Mouse (Mus musculus) CH12.LX (cell line): ENCODE results near the gene Hoxd11. TPM values are rescaled to one million over a fixed set of nuclear protein-coding genes. Genes with fewer than 3 reads are reported as not detected.

Experiments
- DNase-seq: peaks from one replicate; pipeline ENCODE4 v3.0.0-alpha.2; 2013; ENCODE audit errors: extremely low read depth
- H3K27ac ChIP-seq: 2 replicates; pipeline ENCODE4 v1.5.1; 2012; ENCODE audit warnings: low read depth, mild to moderate bottlenecking, control low read depth, moderate library complexity; ENCODE audit not compliant: insufficient read depth
- H3K27me3 ChIP-seq: replicated peaks from 2 replicates; pipeline ENCODE3; 2012; ENCODE audit warnings: inconsistent platforms
- H3K36me3 ChIP-seq, 2 experiments: replicated peaks in 1 of 2; 2 replicates each; pipeline versions ENCODE3 to v1.6.1; 2012; ENCODE audit warnings: inconsistent platforms in 1 of 2, low read length in 1 of 2, mild to moderate bottlenecking in 1 of 2, mixed read lengths in 1 of 2, moderate library complexity in 1 of 2; ENCODE audit not compliant: control insufficient read depth in 1 of 2, insufficient read depth in 1 of 2
- H3K4me1 ChIP-seq, 2 experiments: 2 replicates each; pipeline ENCODE4 v1.6.1; 2012; ENCODE audit warnings: inconsistent platforms in 1 of 2, moderate library complexity in 1 of 2; ENCODE audit not compliant: insufficient read depth in 2 of 2, control insufficient read depth in 1 of 2
- H3K4me2 ChIP-seq: 2 replicates; pipeline ENCODE4 v1.6.1; 2012; ENCODE audit warnings: low read depth, mild to moderate bottlenecking, control low read depth; ENCODE audit not compliant: poor library complexity, insufficient read depth, severe bottlenecking
- H3K4me3 ChIP-seq, 3 experiments: fragments of 150-350 bp in 1 of 3; sonication (generic) in 1 of 3; replicated peaks in 1 of 3; 2 replicates each; pipeline versions ENCODE3 to v1.5.1; 2011 to 2012; ENCODE audit warnings: low read depth in 2 of 3, low read length in 2 of 3, mild to moderate bottlenecking in 2 of 3, moderate library complexity in 2 of 3, control low read depth in 1 of 3, improper control_type of control experiment in 1 of 3, inconsistent platforms in 1 of 3, mixed read lengths in 1 of 3; ENCODE audit not compliant: poor library complexity in 1 of 3
- H3K79me2 ChIP-seq: replicated peaks from 2 replicates; pipeline ENCODE4 v1.6.1; 2012; ENCODE audit warnings: mild to moderate bottlenecking, moderate library complexity; ENCODE audit not compliant: control insufficient read depth, poor library complexity, insufficient read depth, severe bottlenecking; ENCODE audit errors: extremely low read depth
- H3K9ac ChIP-seq: 2 replicates; pipeline ENCODE4 v1.6.1; 2012; ENCODE audit warnings: low read depth, mild to moderate bottlenecking, control low read depth, moderate library complexity; ENCODE audit not compliant: insufficient read depth
- H3K9me3 ChIP-seq: replicated peaks from 2 replicates; pipeline ENCODE3; 2012; ENCODE audit warnings: low read length, inconsistent platforms, mixed read lengths
- BHLHE40 ChIP-seq: IDR thresholded peaks from 2 replicates; pipeline ENCODE4 v1.6.1; 2011; ENCODE audit warnings: mild to moderate bottlenecking, low read depth, low read length, improper control_type of control experiment
- CHD2 ChIP-seq: IDR thresholded peaks from 2 replicates; pipeline ENCODE4 v1.6.1; 2011; ENCODE audit warnings: low read length, improper control_type of control experiment
- E2F4 ChIP-seq: IDR thresholded peaks from 2 replicates; pipeline ENCODE4 v1.6.1; 2011; ENCODE audit warnings: low read depth, low read length, improper control_type of control experiment; ENCODE audit not compliant: insufficient replicate concordance
- ETS1 ChIP-seq: conservative IDR thresholded peaks from 2 replicates; pipeline ENCODE4 v1.6.1; 2012; ENCODE audit warnings: low read depth, mild to moderate bottlenecking, inconsistent platforms, low read length, improper control_type of control experiment, moderate library complexity
- GABPA ChIP-seq: IDR thresholded peaks from 2 replicates; pipeline ENCODE4 v1.6.1; 2012; ENCODE audit warnings: low read depth, low read length, improper control_type of control experiment, inconsistent platforms; ENCODE audit not compliant: insufficient replicate concordance
- HCFC1 ChIP-seq: IDR thresholded peaks from 2 replicates; pipeline ENCODE4 v1.6.1; 2012; ENCODE audit warnings: low read depth, mild to moderate bottlenecking, inconsistent platforms, low read length, improper control_type of control experiment
- IRF4 ChIP-seq: IDR thresholded peaks from 2 replicates; pipeline ENCODE4 v1.6.1; 2014; ENCODE audit warnings: low read depth, mild to moderate bottlenecking, inconsistent platforms, low read length, improper control_type of control experiment
- JUND ChIP-seq: conservative IDR thresholded peaks from 2 replicates; pipeline ENCODE4 v1.6.1; 2011; ENCODE audit warnings: low read depth, low read length, improper control_type of control experiment
- MXI1 ChIP-seq: IDR thresholded peaks from 2 replicates; pipeline ENCODE4 v1.6.1; 2011; ENCODE audit warnings: mild to moderate bottlenecking, low read depth, low read length, improper control_type of control experiment
- NELFE ChIP-seq: IDR thresholded peaks from 2 replicates; pipeline ENCODE4 v1.6.1; 2011; ENCODE audit warnings: low read depth, low read length, improper control_type of control experiment
- NRF1 ChIP-seq: IDR thresholded peaks from 2 replicates; pipeline ENCODE4 v1.6.1; 2014; ENCODE audit warnings: low read depth, mild to moderate bottlenecking, inconsistent platforms, low read length, improper control_type of control experiment, moderate library complexity
- POLR2A ChIP-seq: IDR thresholded peaks from 2 replicates; pipeline ENCODE4 v1.6.1; 2011; ENCODE audit warnings: low read depth, mild to moderate bottlenecking, improper control_type of control experiment, low read length
- POLR2AphosphoS2 ChIP-seq: IDR thresholded peaks from 2 replicates; pipeline ENCODE4 v1.6.1; 2011; ENCODE audit warnings: low read depth, low read length, improper control_type of control experiment
- RAD21 ChIP-seq: IDR thresholded peaks from 2 replicates; pipeline ENCODE4 v1.6.1; 2011; ENCODE audit warnings: low read depth, mild to moderate bottlenecking, low read length, improper control_type of control experiment, moderate library complexity
- SIN3A ChIP-seq: IDR thresholded peaks from 2 replicates; pipeline ENCODE4 v1.6.1; 2012; ENCODE audit warnings: low read length, improper control_type of control experiment, inconsistent platforms
- TCF12 ChIP-seq: IDR thresholded peaks from 2 replicates; pipeline ENCODE4 v1.6.1; 2014; ENCODE audit warnings: low read depth, mild to moderate bottlenecking, inconsistent platforms, low read length, improper control_type of control experiment
- ZKSCAN1 ChIP-seq: IDR thresholded peaks from 2 replicates; pipeline ENCODE4 v1.6.1; 2012; ENCODE audit warnings: low read depth, inconsistent platforms, low read length, improper control_type of control experiment, borderline replicate concordance
- ZNF384 ChIP-seq: IDR thresholded peaks from 2 replicates; pipeline ENCODE4 v1.6.1; 2012; ENCODE audit warnings: low read depth, low read length, improper control_type of control experiment, inconsistent platforms
- dilution Hi-C: fragments of 300-500 bp; cut with MboI; formaldehyde crosslinking; loops from 2 replicates; pipeline ENCODE4 v1.14.3; 2020; ENCODE audit warnings: low sequenced_read_pairs; ENCODE audit not compliant: extremely low pct_unique_long_range_greater_than_20kb, extremely low pct_ligation_motif_present
- in situ Hi-C: fragments of 300-500 bp; cut with MboI; formaldehyde crosslinking; loops from 3 replicates; pipeline ENCODE4 v1.14.3; 2019; ENCODE audit warnings: low sequenced_read_pairs, low pct_ligation_motif_present, low pct_unique_long_range_greater_than_20kb, mixed read lengths
- polyA plus RNA-seq: library from polyadenylated mRNA; unstranded; fragments of >175 nt; gene quantifications from 2 replicates; pipeline ENCODE4 v1.2.1, GENCODE M21; 2012; ENCODE audit warnings: low read depth; ENCODE audit not compliant: insufficient read length
- total RNA-seq, 2 experiments: library from RNA; depleted of rRNA; stranded (reverse); fragments of 300-350 nt in 1 of 2; fragments of >200 nt in 1 of 2; gene quantifications; 2 replicates each; pipeline ENCODE4 v1.2.3; 2012 to 2014

Hoxd11 gene
- total and polyA plus RNA-seq, 3 experiments: not detected

DNA sequence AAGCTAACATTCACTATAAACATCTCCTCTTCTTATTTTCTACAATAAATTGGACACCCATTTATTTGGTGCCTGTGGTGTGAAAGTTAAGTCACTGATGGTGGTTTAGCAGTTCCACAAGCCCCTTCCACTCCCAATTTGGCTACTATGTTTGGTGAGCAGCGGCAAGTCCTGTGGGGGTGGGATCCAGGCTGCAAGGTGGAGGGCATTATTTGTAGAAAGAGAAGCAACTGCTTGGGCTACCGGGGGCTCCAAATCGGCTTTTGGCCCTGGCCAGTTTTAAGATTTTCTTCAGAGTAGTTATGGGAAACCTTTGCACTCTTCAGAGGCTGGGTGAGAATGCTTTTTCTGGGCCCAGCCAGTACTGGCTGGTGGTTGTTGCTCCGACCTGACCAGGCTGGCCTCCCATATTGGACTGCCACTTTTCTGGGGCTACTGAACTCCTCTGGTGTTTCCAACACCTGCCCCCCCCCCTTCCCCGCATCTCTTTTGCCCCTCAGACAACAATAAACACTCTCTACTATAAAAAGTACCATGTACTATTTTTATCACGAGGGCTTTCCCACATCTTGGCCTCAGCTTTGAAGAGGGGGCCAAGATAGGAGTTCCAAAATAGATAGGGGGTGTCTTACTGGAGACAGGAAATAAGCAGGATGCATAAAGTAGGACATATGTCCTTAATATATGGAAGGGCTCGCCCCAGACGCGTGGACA lies 52.6 kb downstream of the Hoxd11 start (continued):
- TF ChIP-seq POLR2AphosphoS2 (no peak), ZNF384 (no peak), ZKSCAN1 (no peak), ETS1 (peak; percentile 37; the same call in 1 of the 2 replicates)

- dilution Hi-C loops: no loop called here
Observed at GRCm38 (mm10) chr2:74732513-74733316, 53.4 kb downstream of the Hoxd11 start.

DNA sequence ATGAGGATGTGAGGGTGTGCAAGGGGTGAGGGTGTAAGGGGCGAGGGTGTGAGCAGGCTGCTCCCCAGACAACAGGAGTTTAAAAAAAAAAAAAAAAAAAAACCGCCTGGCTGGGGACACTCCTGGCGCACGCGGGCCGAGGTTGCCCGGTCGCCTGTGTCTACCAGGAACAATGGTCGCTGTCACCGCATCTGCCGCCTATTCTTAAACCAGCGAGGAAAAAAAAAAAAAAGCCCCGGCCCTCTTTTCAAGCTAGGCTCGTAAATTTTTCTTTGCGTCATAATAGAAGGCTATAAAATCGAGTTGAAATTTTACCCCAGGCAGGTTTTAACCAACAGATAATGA lies 53.9 kb downstream of the Hoxd11 start:
- Histone ChIP-seq H3K27me3 (no peaks in the 10 kb centered on the region), H3K27ac (peak overlapping the region; percentile 92; the same call in 1 of the 2 replicates), H3K4me1 (peaks cover 11 to 57% of the 10 kb centered on the region in 2 experiments), H3K9me3 (peaks cover 16% of the 10 kb centered on the region), H3K79me2 (peaks cover 21% of the 10 kb centered on the region), H3K9ac (peak overlapping the region; percentile 96), H3K4me3 (peak overlapping the region; percentile 50 to 59 (median 59)), H3K4me2 (peak overlapping the region; percentile 98), H3K36me3 (peaks cover 10 to 28% of the 10 kb centered on the region in 2 experiments)
- dilution Hi-C loops (no loop called here), in situ Hi-C loops (no loop called here)
- DNase-seq: peak; percentile 41
- TF ChIP-seq ETS1: no peak
- no peak for TF ChIP-seq JUND
- no peak for TF ChIP-seq E2F4
- TF ChIP-seq ZKSCAN1: no peak
- 0 out of 2 replicates have a peak, but pooled peaks have one; percentile 8 for TF ChIP-seq HCFC1
- TF ChIP-seq POLR2A: no peak; the same call in 1 of the 2 replicates
- TF ChIP-seq MXI1: peak; percentile 31; the same call in 1 of the 2 replicates
- TF ChIP-seq RAD21: no peak
- TF ChIP-seq GABPA: no peak
- peak; percentile 83 for TF ChIP-seq ZNF384
- TF ChIP-seq BHLHE40: 0 out of 2 replicates have a peak, but pooled peaks have one; percentile 1
- TF ChIP-seq IRF4: no peak
- TF ChIP-seq NELFE: no peak
- TF ChIP-seq TCF12: 0 out of 2 replicates have a peak, but pooled peaks have one; percentile 45

More at GRCm38 (mm10) chr2:74732513-74733316, 53.4 kb downstream of the Hoxd11 start:
- in situ Hi-C loops: no loop called here
- TF ChIP-seq NRF1 (0 out of 2 replicates have a peak, but pooled peaks have one; percentile 29), MXI1 (0 out of 2 replicates have a peak, but pooled peaks have one; percentile 14), BHLHE40 (peak; percentile 38; the same call in 1 of the 2 replicates), CHD2 (peak; percentile 22; the same call in 1 of the 2 replicates), SIN3A (peak; percentile 11), TCF12 (no peak; the same call in 1 of the 2 replicates)
- H3K9ac ChIP-seq: peak overlapping the region; percentile 96
- peak overlapping the region; percentile 92 for H3K27ac ChIP-seq
- H3K4me2 ChIP-seq: peak overlapping the region; percentile 98
- DNase-seq: peak; percentile 27
- no peaks in the 10 kb centered on the region for H3K27me3 ChIP-seq
- peaks cover 8 to 54% of the 10 kb centered on the region in 2 experiments; a peak in 2 of 4 replicates for H3K4me1 ChIP-seq
- peaks cover 16% of the 10 kb centered on the region for H3K9me3 ChIP-seq
- peaks cover 25% of the 10 kb centered on the region for H3K79me2 ChIP-seq
- peaks cover 15 to 34% of the 10 kb centered on the region in 2 experiments for H3K36me3 ChIP-seq
- peak overlapping the region; percentile 50 to 59 (median 59) for H3K4me3 ChIP-seq
